Mouse (Mus musculus) MEL (cell line): ENCODE results near the gene Tmx1. TPM values are rescaled to one million over a fixed set of nuclear protein-coding genes. Genes with fewer than 3 reads are reported as not detected.

Source experiments
- DNase-seq: peaks from one replicate; pipeline ENCODE4 v3.0.0; 2011; ENCODE audit warnings: low read depth, low spot score
- H3K27ac ChIP-seq: 2 replicates; pipeline ENCODE4 v1.5.1; 2012; ENCODE audit warnings: low read depth, mild to moderate bottlenecking, control low read depth, low read length, moderate library complexity; ENCODE audit not compliant: control insufficient read depth
- H3K27me3 ChIP-seq, 2 experiments: fragments of 150-350 bp in 1 of 2; sonication (generic) in 1 of 2; 2 replicates each; pipeline ENCODE4 v1.6.1; 2012; ENCODE audit warnings: low read length in 2 of 2, mild to moderate bottlenecking in 2 of 2, improper control_type of control experiment in 1 of 2, moderate library complexity in 1 of 2; ENCODE audit not compliant: insufficient read depth in 2 of 2, control insufficient read depth in 1 of 2
- H3K36me3 ChIP-seq, 2 experiments: 2 replicates each; pipeline ENCODE4 v1.6.1; 2012 to 2014; ENCODE audit warnings: low read length in 2 of 2, improper control_type of control experiment in 1 of 2, inconsistent platforms in 1 of 2, mild to moderate bottlenecking in 1 of 2; ENCODE audit not compliant: insufficient read depth in 2 of 2, control insufficient read depth in 1 of 2
- H3K4me1 ChIP-seq, 2 experiments: fragments of 150-350 bp in 1 of 2; sonication (generic) in 1 of 2; 2 replicates each; pipeline ENCODE4 v1.6.1; 2012; ENCODE audit warnings: low read length in 2 of 2, improper control_type of control experiment in 1 of 2, mild to moderate bottlenecking in 1 of 2; ENCODE audit not compliant: insufficient read depth in 2 of 2, control insufficient read depth in 1 of 2
- H3K4me3 ChIP-seq, 2 experiments: fragments of 150-350 bp in 1 of 2; sonication (generic) in 1 of 2; 2 replicates each; pipeline ENCODE4 v1.5.1; 2012; ENCODE audit warnings: low read depth in 2 of 2, low read length in 2 of 2, mild to moderate bottlenecking in 2 of 2, moderate library complexity in 2 of 2, control low read depth in 1 of 2, improper control_type of control experiment in 1 of 2; ENCODE audit not compliant: control insufficient read depth in 1 of 2, insufficient read depth in 1 of 2
- H3K79me2 ChIP-seq: 2 replicates; pipeline ENCODE4 v1.6.1; 2012; ENCODE audit warnings: mild to moderate bottlenecking, low read length, moderate library complexity; ENCODE audit not compliant: control insufficient read depth, poor library complexity, insufficient read depth
- H3K9ac ChIP-seq: 2 replicates; pipeline ENCODE4 v1.6.1; 2012; ENCODE audit warnings: low read depth, mild to moderate bottlenecking, control low read depth, low read length, moderate library complexity; ENCODE audit not compliant: control insufficient read depth, poor library complexity, severe bottlenecking
- H3K9me3 ChIP-seq: fragments of 150-350 bp; sonication (generic); replicated peaks from 2 replicates; pipeline ENCODE4 v1.6.1; 2012; ENCODE audit warnings: mild to moderate bottlenecking, low read length, improper control_type of control experiment, moderate library complexity; ENCODE audit not compliant: insufficient read depth
- CHD1 ChIP-seq: IDR thresholded peaks from 2 replicates; pipeline ENCODE4 v1.6.1; 2012; ENCODE audit warnings: low read depth, mild to moderate bottlenecking, inconsistent platforms, low read length, improper control_type of control experiment
- CTCF ChIP-seq, 3 experiments: IDR thresholded peaks in 2 of 3; conservative IDR thresholded peaks in 1 of 3; 2 replicates each; pipeline ENCODE4 v1.5.1; 2011 to 2012; ENCODE audit warnings: low read length in 3 of 3, low read depth in 2 of 3, mild to moderate bottlenecking in 2 of 3, improper control_type of control experiment in 1 of 3, inconsistent platforms in 1 of 3, mixed read lengths in 1 of 3, moderate library complexity in 1 of 3; ENCODE audit not compliant: control insufficient read depth in 1 of 3, insufficient read depth in 1 of 3, poor library complexity in 1 of 3, severe bottlenecking in 1 of 3
- ELF1 ChIP-seq: IDR thresholded peaks from 2 replicates; pipeline ENCODE4 v1.6.1; 2014; ENCODE audit warnings: low read depth, mild to moderate bottlenecking, inconsistent platforms, low read length, improper control_type of control experiment, moderate library complexity
- EP300 ChIP-seq, 2 experiments: IDR thresholded peaks; 2 replicates each; pipeline ENCODE4 v1.6.1; 2011; ENCODE audit warnings: improper control_type of control experiment in 2 of 2, low read length in 2 of 2, low read depth in 1 of 2, mild to moderate bottlenecking in 1 of 2
- ETS1 ChIP-seq: IDR thresholded peaks from 2 replicates; pipeline ENCODE4 v1.6.1; 2012; ENCODE audit warnings: low read depth, mild to moderate bottlenecking, inconsistent platforms, low read length, improper control_type of control experiment, moderate library complexity
- GATA1 ChIP-seq: IDR thresholded peaks from 2 replicates; pipeline ENCODE4 v1.6.1; 2011; ENCODE audit warnings: low read depth, low read length, improper control_type of control experiment
- HCFC1 ChIP-seq: IDR thresholded peaks from 2 replicates; pipeline ENCODE4 v1.6.1; 2012; ENCODE audit warnings: low read depth, mild to moderate bottlenecking, inconsistent platforms, low read length, improper control_type of control experiment, moderate library complexity
- JUND ChIP-seq: IDR thresholded peaks from 2 replicates; pipeline ENCODE4 v1.6.1; 2011; ENCODE audit warnings: low read depth, mild to moderate bottlenecking, improper control_type of control experiment, low read length
- KAT2A ChIP-seq: conservative IDR thresholded peaks from 2 replicates; pipeline ENCODE4 v1.6.1; 2012; ENCODE audit warnings: low read depth, low read length, improper control_type of control experiment, inconsistent platforms
- MAFK ChIP-seq: IDR thresholded peaks from 2 replicates; pipeline ENCODE4 v1.6.1; 2011; ENCODE audit warnings: low read depth, mild to moderate bottlenecking, low read length, improper control_type of control experiment, borderline replicate concordance
- MEF2A ChIP-seq: IDR thresholded peaks from 2 replicates; pipeline ENCODE4 v1.6.1; 2014; ENCODE audit warnings: low read depth, mild to moderate bottlenecking, inconsistent platforms, low read length, improper control_type of control experiment; ENCODE audit not compliant: poor library complexity, insufficient replicate concordance, severe bottlenecking; ENCODE audit errors: extremely low read depth
- MYB ChIP-seq: IDR thresholded peaks from 2 replicates; pipeline ENCODE4 v1.6.1; 2011; ENCODE audit warnings: mild to moderate bottlenecking, low read depth, low read length, improper control_type of control experiment
- MYC ChIP-seq: IDR thresholded peaks from 2 replicates; pipeline ENCODE4 v1.6.1; 2011; ENCODE audit warnings: low read depth, mild to moderate bottlenecking, low read length, improper control_type of control experiment, moderate library complexity
- NRF1 ChIP-seq: IDR thresholded peaks from 2 replicates; pipeline ENCODE4 v1.6.1; 2014; ENCODE audit warnings: low read depth, mild to moderate bottlenecking, inconsistent platforms, low read length, improper control_type of control experiment, moderate library complexity; ENCODE audit not compliant: poor library complexity, insufficient read depth, severe bottlenecking
- POLR2AphosphoS5 ChIP-seq: IDR thresholded peaks from 2 replicates; pipeline ENCODE4 v1.6.1; 2012; ENCODE audit warnings: low read depth, borderline replicate concordance, mild to moderate bottlenecking, inconsistent platforms, low read length, moderate library complexity, mixed read lengths
- RCOR1 ChIP-seq: IDR thresholded peaks from 2 replicates; pipeline ENCODE4 v1.6.1; 2012; ENCODE audit warnings: low read depth, mild to moderate bottlenecking, inconsistent platforms, low read length, improper control_type of control experiment
- SIN3A ChIP-seq: IDR thresholded peaks from 2 replicates; pipeline ENCODE4 v1.6.1; 2012; ENCODE audit warnings: low read length, improper control_type of control experiment, inconsistent platforms
- SMC3 ChIP-seq: IDR thresholded peaks from 2 replicates; pipeline ENCODE4 v1.6.1; 2011; ENCODE audit warnings: low read depth, low read length, improper control_type of control experiment
- UBTF ChIP-seq: IDR thresholded peaks from 2 replicates; pipeline ENCODE4 v1.6.1; 2012; ENCODE audit warnings: low read depth, mild to moderate bottlenecking, inconsistent platforms, low read length, improper control_type of control experiment, moderate library complexity, borderline replicate concordance; ENCODE audit not compliant: insufficient read depth
- USF1 ChIP-seq: IDR thresholded peaks from 2 replicates; pipeline ENCODE4 v1.6.1; 2014; ENCODE audit warnings: low read depth, mild to moderate bottlenecking, inconsistent platforms, low read length, improper control_type of control experiment, moderate library complexity
- USF2 ChIP-seq, 2 experiments: IDR thresholded peaks; 2 replicates each; pipeline ENCODE4 v1.6.1; 2011 to 2012; ENCODE audit warnings: improper control_type of control experiment in 2 of 2, low read length in 2 of 2, borderline replicate concordance in 1 of 2, inconsistent platforms in 1 of 2, low read depth in 1 of 2, mild to moderate bottlenecking in 1 of 2; ENCODE audit not compliant: insufficient read depth in 1 of 2
- ZC3H11A ChIP-seq: IDR thresholded peaks from 2 replicates; pipeline ENCODE4 v1.6.1; 2012; ENCODE audit warnings: low read depth, mild to moderate bottlenecking, inconsistent platforms, low read length, improper control_type of control experiment
- polyA plus RNA-seq, 2 experiments: library from polyadenylated mRNA; stranded (reverse) in 1 of 2; unstranded in 1 of 2; fragments of >175 nt in 1 of 2; fragments of >200 nt in 1 of 2; gene quantifications; 2 replicates each; pipeline versions ENCODE4 v1.2.1 to v1.2.4; 2012; ENCODE audit warnings: low replicate concordance in 2 of 2, low read depth in 1 of 2; ENCODE audit not compliant: insufficient read length in 2 of 2, insufficient read depth in 1 of 2, missing spikeins in 1 of 2
- total RNA-seq: library from RNA; depleted of rRNA; stranded (reverse); fragments of 300-350 nt; gene quantifications from 2 replicates; pipeline ENCODE4 v1.2.3, GENCODE M21; 2012

Gene Tmx1
- total and polyA plus RNA-seq, 3 experiments, result 51.9 to 71.6 TPM; not detected in 1

GRCm38 (mm10) chr12:70459546-70459945, 6.7 kb downstream of the Tmx1 start:
- peaks cover 5% of the 10 kb centered on the region for H3K79me2 ChIP-seq
- peaks cover 1 to 17% of the 10 kb centered on the region in 2 experiments; a peak in 2 of 4 replicates for H3K36me3 ChIP-seq
- no peak overlapping the region for H3K4me3 ChIP-seq
- no peaks in the 10 kb centered on the region for H3K4me1 ChIP-seq
- H3K27me3 ChIP-seq, result no peaks in the 10 kb centered on the region
- no peaks in the 10 kb centered on the region for H3K9me3 ChIP-seq
- TF ChIP-seq MAFK (no peak), ELF1 (no peak), SIN3A (no peak), HCFC1 (no peak), ETS1 (no peak)
- TF ChIP-seq, all 39 proteins: peak for 0
- no peak overlapping the region for H3K27ac ChIP-seq
- no peak for DNase-seq
- no peak overlapping the region for H3K9ac ChIP-seq

- no peaks in the 10 kb centered on the region for H3K79me2 ChIP-seq
- TF ChIP-seq GATA1 (no peak), KAT2A (no peak), MYC (no peak), SMC3 (no peak), RCOR1 (no peak), NRF1 (no peak)
Measured at GRCm38 (mm10) chr12:70464016-70464415, 11.1 kb downstream of the Tmx1 start.

GRCm38 (mm10) chr12:70475336-70475735, 22.4 kb downstream of the Tmx1 start:
- no peak overlapping the region for H3K4me3 ChIP-seq
- no peak for DNase-seq
- no peaks in the 10 kb centered on the region for H3K79me2 ChIP-seq
- H3K9me3 ChIP-seq, result no peaks in the 10 kb centered on the region
- H3K27me3 ChIP-seq, result peaks cover 3% of the 10 kb centered on the region in 2 experiments; a peak in 3 of 4 replicates
- no peak overlapping the region for H3K9ac ChIP-seq
- TF ChIP-seq MYB, result no peak
- TF ChIP-seq MAFK, result no peak
- no peak for TF ChIP-seq MEF2A
- TF ChIP-seq ZC3H11A, result no peak
- no peak for TF ChIP-seq UBTF
- TF ChIP-seq USF2 (IDR thresholded peaks at IDR 0.05; ENCODE audit: borderline replicate concordance in 1 of 2, insufficient read depth in 1 of 2, low read depth in 1 of 2, low read length in 2 of 2), result no peak
- no peak for TF ChIP-seq HCFC1
- TF ChIP-seq ETS1, result no peak
- no peak for TF ChIP-seq CTCF (IDR thresholded peaks at IDR 0.05 in 2 of 3, conservative IDR thresholded peaks at IDR 0.05 in 1 of 3; ENCODE audit: control insufficient read depth in 1 of 3, insufficient read depth in 1 of 3, low read depth in 2 of 3, low read length in 3 of 3, poor library complexity in 1 of 3, severe bottlenecking in 1 of 3)
- TF ChIP-seq JUND, result no peak
- no peak for TF ChIP-seq EP300 (IDR thresholded peaks at IDR 0.05; ENCODE audit: low read depth in 1 of 2, low read length in 2 of 2)
- no peak for TF ChIP-seq RCOR1
- TF ChIP-seq CHD1, result no peak
- TF ChIP-seq ELF1, result no peak
- no peak for TF ChIP-seq USF1
- no peak for TF ChIP-seq MYC
- no peak for TF ChIP-seq KAT2A
- no peak for TF ChIP-seq POLR2AphosphoS5
- TF ChIP-seq SIN3A, result no peak
- no peak for TF ChIP-seq NRF1
- no peak overlapping the region for H3K27ac ChIP-seq
- H3K4me1 ChIP-seq, result peaks cover 0 to 3% of the 10 kb centered on the region in 2 experiments; a peak in 2 of 4 replicates
- H3K36me3 ChIP-seq, result no peaks in the 10 kb centered on the region

More at GRCm38 (mm10) chr12:70464016-70464415, 11.1 kb downstream of the Tmx1 start:
- Histone ChIP-seq H3K4me1 (no peaks in the 10 kb centered on the region), H3K4me3 (no peak overlapping the region), H3K27ac (no peak overlapping the region), H3K36me3 (peaks cover 0 to 9% of the 10 kb centered on the region in 2 experiments; a peak in 2 of 4 replicates), H3K9me3 (no peaks in the 10 kb centered on the region), H3K27me3 (no peaks in the 10 kb centered on the region), H3K9ac (no peak overlapping the region)
- no peak for DNase-seq
